Mouse (Mus musculus) thymus, adult 2 months (tissue): ENCODE data around the gene Cyp2j9.

Source experiments
- CTCF ChIP-seq: fragments of 200-500 bp; IDR thresholded peaks from 2 replicates; pipeline ENCODE4 v1.5.1; 2012; ENCODE audit warnings: mild to moderate bottlenecking, control low read depth, low read length, moderate library complexity, borderline replicate concordance; ENCODE audit not compliant: control insufficient read depth, poor library complexity, insufficient read depth; ENCODE audit errors: extremely low read depth
- POLR2A ChIP-seq: fragments of 200-500 bp; IDR thresholded peaks from 2 replicates; pipeline ENCODE4 v1.6.1; 2012; ENCODE audit warnings: mild to moderate bottlenecking, low read length, control low read depth, moderate library complexity; ENCODE audit not compliant: control insufficient read depth, poor library complexity, insufficient read depth; ENCODE audit errors: extremely low read depth

- TF ChIP-seq POLR2A (no peak), CTCF (no peak)
Observed at GRCm38 (mm10) chr4:96581425-96582088, 9.8 kb downstream of the Cyp2j9 start.
